ENCODE assay signal across 24 mouse cellular contexts in genomic region chr8:100733927-100734326, GRCm38 (mm10).
A peak's percentile ranks its signal among the peaks of the same experiment; 100 is the strongest.
DNase-seq lines count a peak whose midpoint lies in the region; ATAC-seq and TF ChIP-seq lines count a peak whose summit lies in the region.
"Had no signal": no experiment of that assay in that cellular context is flagged by ENCODE, and none has a peak within 500 bp of the region (broad histone marks: within the 10 kb centered on the region; RNA-seq: fewer than 3 reads in every experiment).

No protein-coding gene starts in this region.

- H3K9me3 ChIP-seq in heart, postnatal 0 days (replicated peaks; ENCODE audit: control insufficient read depth, low read length) = no peaks in the 10 kb centered on the region
- no peaks in the 10 kb centered on the region for H3K9me3 ChIP-seq in midbrain, embryonic 11.5 days (ENCODE audit: control insufficient read depth, low read length)
- no peaks in the 10 kb centered on the region for H3K9me3 ChIP-seq in midbrain, embryonic 10.5 days (replicated peaks)
- no peaks in the 10 kb centered on the region for H3K9me3 ChIP-seq in stomach, postnatal 0 days (ENCODE audit: control insufficient read depth, low read length)
- H3K9me3 ChIP-seq in embryonic facial prominence, embryonic 10.5 days = no peaks in the 10 kb centered on the region
- H3K9me3 ChIP-seq: forebrain, embryonic 13.5 days; heart, embryonic 15.5 days; hindbrain, embryonic 12.5 days; megakaryocyte, embryonic 14.5 days; neural tube, embryonic 15.5 days had no signal

- H3K9ac ChIP-seq in heart, postnatal 0 days (replicated peaks; ENCODE audit: low read depth, low read length) = no peak overlapping the region
- no peak overlapping the region for H3K9ac ChIP-seq in midbrain, embryonic 11.5 days (ENCODE audit: low read length)
- H3K9ac ChIP-seq in stomach, postnatal 0 days (ENCODE audit: low read length) = no peak overlapping the region
- H3K9ac ChIP-seq: forebrain, embryonic 13.5 days; heart, embryonic 15.5 days; hindbrain, embryonic 12.5 days; neural tube, embryonic 15.5 days had no signal

- H3K4me2 ChIP-seq in heart, postnatal 0 days (ENCODE audit: low read depth, low read length) = no peak overlapping the region
- no peak overlapping the region for H3K4me2 ChIP-seq in midbrain, embryonic 11.5 days
- H3K4me2 ChIP-seq in stomach, postnatal 0 days (replicated peaks; ENCODE audit: low read depth) = no peak overlapping the region
- H3K4me2 ChIP-seq: forebrain, embryonic 13.5 days; heart, embryonic 15.5 days; hindbrain, embryonic 12.5 days; neural tube, embryonic 15.5 days had no signal

- no peak overlapping the region for H3K27ac ChIP-seq in heart, postnatal 0 days (ENCODE audit: low read depth)
- H3K27ac ChIP-seq in midbrain, embryonic 11.5 days (ENCODE audit: low read depth, low read length) = no peak overlapping the region
- H3K27ac ChIP-seq in midbrain, embryonic 10.5 days (replicated peaks) = no peak overlapping the region
- no peak overlapping the region for H3K27ac ChIP-seq in stomach, postnatal 0 days (replicated peaks)
- no peak overlapping the region for H3K27ac ChIP-seq in embryonic facial prominence, embryonic 10.5 days (replicated peaks)
- H3K27ac ChIP-seq: forebrain, embryonic 13.5 days; heart, adult 2 months; heart, embryonic 15.5 days; hindbrain, embryonic 12.5 days; neural tube, embryonic 15.5 days had no signal

- DNase-seq in heart, postnatal 0 days (ENCODE audit: low spot score) = no peak
- DNase-seq in heart, postnatal 36 days = no peak
- DNase-seq in midbrain, embryonic 11.5 days (ENCODE audit: low spot score, missing footprints) = peak; percentile 89
- no peak for DNase-seq in midbrain, embryonic 10.5 days (ENCODE audit: low spot score)
- DNase-seq in ZHBTc4 (ENCODE audit: low read depth, low spot score) = peak; percentile 49
- DNase-seq in stomach, postnatal 0 days (ENCODE audit: low spot score) = no peak
- no peak for DNase-seq in embryonic facial prominence, embryonic 10.5 days (ENCODE audit: low spot score)
- DNase-seq: adrenal gland, adult 2 months; B cell, adult 2 months; cerebellum, adult 11 months; gastrocnemius, postnatal 14 days; heart, adult 2 months; layer of hippocampus, postnatal 36 days; lung, postnatal 14 days; thymus, postnatal 14 days had no signal

- H3K27me3 ChIP-seq in heart, postnatal 0 days (ENCODE audit: control insufficient read depth, insufficient read depth, low read length) = no peaks in the 10 kb centered on the region
- no peaks in the 10 kb centered on the region for H3K27me3 ChIP-seq in midbrain, embryonic 11.5 days (ENCODE audit: control insufficient read depth, insufficient read depth, low read length)
- no peaks in the 10 kb centered on the region for H3K27me3 ChIP-seq in midbrain, embryonic 10.5 days (ENCODE audit: low read depth, poor library complexity, severe bottlenecking)
- H3K27me3 ChIP-seq in stomach, postnatal 0 days (ENCODE audit: control insufficient read depth, insufficient read depth, low read length) = no peaks in the 10 kb centered on the region
- no peaks in the 10 kb centered on the region for H3K27me3 ChIP-seq in embryonic facial prominence, embryonic 10.5 days (replicated peaks; ENCODE audit: low read depth, poor library complexity, severe bottlenecking)
- H3K27me3 ChIP-seq: forebrain, embryonic 13.5 days; heart, embryonic 15.5 days; hindbrain, embryonic 12.5 days; megakaryocyte, embryonic 14.5 days; neural tube, embryonic 15.5 days had no signal

- peak; percentile 7; the same call in 1 of the 2 replicates for TF ChIP-seq CTCF in heart, postnatal 0 days (IDR thresholded peaks at IDR 0.05; ENCODE audit: low read depth)
- TF ChIP-seq CTCF in stomach, postnatal 0 days (IDR thresholded peaks at IDR 0.05; ENCODE audit: low read depth) = peak; percentile 30; the same call in 1 of the 2 replicates

- ATAC-seq in heart, postnatal 0 days (ENCODE audit: insufficient read depth, low read depth) = no peak
- no peak for ATAC-seq in midbrain, embryonic 11.5 days (ENCODE audit: low FRiP score)
- ATAC-seq in stomach, postnatal 0 days (ENCODE audit: low FRiP score, low TSS enrichment) = no peak
- ATAC-seq in megakaryocyte, adult 5-6 weeks (ENCODE audit: poor library complexity, severe bottlenecking) = no peak
- ATAC-seq: forebrain, embryonic 13.5 days; inflammation-experienced regulatory T-cells, adult 6 months; midbrain, embryonic 16.5 days had no signal

- H3K36me3 ChIP-seq in heart, postnatal 0 days (replicated peaks; ENCODE audit: control insufficient read depth, insufficient read depth, low read length) = no peaks in the 10 kb centered on the region
- no peaks in the 10 kb centered on the region for H3K36me3 ChIP-seq in midbrain, embryonic 11.5 days (ENCODE audit: control insufficient read depth, insufficient read depth, low read length)
- H3K36me3 ChIP-seq in midbrain, embryonic 10.5 days = no peaks in the 10 kb centered on the region
- H3K36me3 ChIP-seq in stomach, postnatal 0 days (ENCODE audit: control insufficient read depth, insufficient read depth, low read length) = no peaks in the 10 kb centered on the region
- H3K36me3 ChIP-seq in embryonic facial prominence, embryonic 10.5 days (replicated peaks) = no peaks in the 10 kb centered on the region
- H3K36me3 ChIP-seq: heart, embryonic 15.5 days; hindbrain, embryonic 12.5 days; neural tube, embryonic 15.5 days had no signal

- H3K4me3 ChIP-seq in heart, postnatal 0 days (ENCODE audit: low read depth, low read length) = no peak overlapping the region
- H3K4me3 ChIP-seq in midbrain, embryonic 11.5 days (ENCODE audit: low read depth, low read length) = no peak overlapping the region
- no peak overlapping the region for H3K4me3 ChIP-seq in midbrain, embryonic 10.5 days
- no peak overlapping the region for H3K4me3 ChIP-seq in stomach, postnatal 0 days (ENCODE audit: low read depth, low read length)
- no peak overlapping the region for H3K4me3 ChIP-seq in embryonic facial prominence, embryonic 10.5 days
- H3K4me3 ChIP-seq: erythroblast, embryonic 14.5 days; forebrain, embryonic 13.5 days; heart, adult 2 months; heart, embryonic 15.5 days; hindbrain, embryonic 12.5 days; megakaryocyte, embryonic 14.5 days; neural tube, embryonic 15.5 days had no signal

- WGBS in heart, postnatal 0 days = 70% methylated on average over 4 of the region's 4 CpGs
- WGBS in midbrain, embryonic 11.5 days = 81% methylated on average over 4 of the region's 4 CpGs
- 83% methylated on average over 4 of the region's 4 CpGs for WGBS in midbrain, embryonic 10.5 days
- WGBS in stomach, postnatal 0 days = 74% methylated on average over 4 of the region's 4 CpGs
- WGBS in embryonic facial prominence, embryonic 10.5 days = 76% methylated on average over 4 of the region's 4 CpGs

- TF ChIP-seq EP300 in heart, postnatal 0 days (IDR thresholded peaks at IDR 0.05; ENCODE audit: low read depth) = no peak
- TF ChIP-seq EP300 in stomach, postnatal 0 days (optimal IDR thresholded peaks at IDR 0.05) = no peak

- no peaks in the 10 kb centered on the region for H3K4me1 ChIP-seq in heart, postnatal 0 days (ENCODE audit: control insufficient read depth, insufficient read depth)
- no peaks in the 10 kb centered on the region for H3K4me1 ChIP-seq in midbrain, embryonic 11.5 days (ENCODE audit: control insufficient read depth, insufficient read depth, low read length)
- H3K4me1 ChIP-seq in midbrain, embryonic 10.5 days = no peaks in the 10 kb centered on the region
- H3K4me1 ChIP-seq in stomach, postnatal 0 days (replicated peaks; ENCODE audit: control insufficient read depth, insufficient read depth) = no peaks in the 10 kb centered on the region
- H3K4me1 ChIP-seq in embryonic facial prominence, embryonic 10.5 days = no peaks in the 10 kb centered on the region
- H3K4me1 ChIP-seq: forebrain, embryonic 13.5 days; heart, embryonic 15.5 days; hindbrain, embryonic 12.5 days; megakaryocyte, embryonic 14.5 days; neural tube, embryonic 15.5 days had no signal

- intact Hi-C loops in heart, postnatal 36 days (cut with DNase I) = no loop called here

Comparison
In these comparisons a context has a peak if more than half of its experiments do, and no peak if none do; other contexts are left out.
1. DNase-seq: peak in midbrain, embryonic 11.5 days (single experiment) and ZHBTc4 (single experiment); none in heart, postnatal 0 days (single experiment), heart, postnatal 36 days (0 of 2), midbrain, embryonic 10.5 days (single experiment), stomach, postnatal 0 days (single experiment) and embryonic facial prominence, embryonic 10.5 days (single experiment).